ENCODE assay signal across 20 mouse cellular contexts in genomic region chr10:77396015-77396414, GRCm38 (mm10). TPM values are rescaled to one million over a fixed set of nuclear protein-coding genes. Genes with fewer than 3 reads are reported as not detected.
A peak's percentile ranks its signal among the peaks of the same experiment; 100 is the strongest.
DNase-seq lines count a peak whose midpoint lies in the region; TF ChIP-seq lines count a peak whose summit lies in the region.
"Had no signal": no experiment of that assay in that cellular context is flagged by ENCODE, and none has a peak within 500 bp of the region (broad histone marks: within the 10 kb centered on the region; RNA-seq: fewer than 3 reads in every experiment).

No protein-coding gene starts in this region.

- peaks cover 48% of the 10 kb centered on the region for H3K4me1 ChIP-seq in cerebellum, adult 2 months (ENCODE audit: control insufficient read depth, insufficient read depth, low read length)
- peaks cover 23% of the 10 kb centered on the region for H3K4me1 ChIP-seq in heart, adult 2 months (ENCODE audit: control insufficient read depth, insufficient read depth, low read length)

- no peak overlapping the region for H3K9ac ChIP-seq in heart, adult 2 months (ENCODE audit: low read depth, low read length)

- 88% methylated on average over 1 of the region's 1 CpGs for WGBS in cerebellum, adult 2 months
- 97% methylated on average over 1 of the region's 1 CpGs for WGBS in heart, adult 2 months

- no peak for TF ChIP-seq POLR2A in cerebellum, adult 2 months (IDR thresholded peaks at IDR 0.05; ENCODE audit: borderline replicate concordance, insufficient read depth, low read length)
- TF ChIP-seq POLR2A in heart, adult 2 months (IDR thresholded peaks at IDR 0.05; ENCODE audit: insufficient read depth, low read depth, low read length), result no peak

- peak overlapping the region; percentile 45; the same call in 1 of the 2 replicates for H3K27ac ChIP-seq in cerebellum, adult 2 months (ENCODE audit: insufficient read depth, low read length)
- H3K27ac ChIP-seq in gastrocnemius, adult 2 months, result peak overlapping the region; percentile 78; the same call in 1 of the 2 replicates
- peak overlapping the region; percentile 23; the same call in 1 of the 2 replicates for H3K27ac ChIP-seq in heart, adult 2 months

- H3K27me3 ChIP-seq in cerebellum, adult 2 months (ENCODE audit: control insufficient read depth, insufficient read depth, low read length), result no peaks in the 10 kb centered on the region
- H3K27me3 ChIP-seq in heart, adult 2 months (ENCODE audit: control insufficient read depth, insufficient read depth, low read length), result no peaks in the 10 kb centered on the region
- H3K27me3 ChIP-seq: CH12.LX, Patski had no signal

- 0 out of 2 replicates have a peak, but pooled peaks cover under 1% of the 10 kb centered on the region for H3K79me2 ChIP-seq in heart, adult 2 months (replicated peaks; ENCODE audit: control insufficient read depth, insufficient read depth, low read length)

- intact Hi-C loops in gastrocnemius, adult 2 months (cut with DNase I), result no loop called here
- intact Hi-C loops in heart, adult 2 months (cut with DNase I), result loop anchor here (5.0 kb wide), 1 partner anchor 39 kb away; no protein-coding TSS in a partner anchor

- no peak overlapping the region for H3K4me3 ChIP-seq in cerebellum, adult 2 months (replicated peaks; ENCODE audit: insufficient read depth, low read depth, low read length)
- no peak overlapping the region for H3K4me3 ChIP-seq in gastrocnemius, adult 2 months
- H3K4me3 ChIP-seq in heart, adult 2 months, result no peak overlapping the region

- peaks cover 7% of the 10 kb centered on the region for H3K36me3 ChIP-seq in heart, adult 2 months (ENCODE audit: control insufficient read depth, insufficient read depth, low read length)
- H3K36me3 ChIP-seq: G1E had no signal

- peak; percentile 54 for DNase-seq in adrenal gland, adult 2 months
- no peak for DNase-seq in adrenal gland, adult 8-10 months
- DNase-seq in cerebellum, adult 2 months, result no peak
- DNase-seq in cerebellum, postnatal 36 days, result no peak
- DNase-seq in gastrocnemius, adult 2 months, result no peak
- no peak for DNase-seq in gastrocnemius, postnatal 10 days
- DNase-seq in heart, adult 2 months, result no peak
- no peak for DNase-seq in heart, adult 18-20 months
- DNase-seq: adrenal gland, postnatal 10 days; adrenal gland, postnatal 14 days; adrenal gland, postnatal 25 days; adrenal gland, postnatal 36 days; B cell, adult 2 months; cerebellum, adult 11 months; cerebellum, adult 11-12 months; cerebellum, adult 18-20 months; cerebellum, adult 8-10 months had no signal

- TF ChIP-seq CTCF in cerebellum, adult 2 months (IDR thresholded peaks at IDR 0.05; ENCODE audit: borderline replicate concordance, insufficient read depth, low read depth, low read length), result no peak
- TF ChIP-seq CTCF in gastrocnemius, adult 2 months (IDR thresholded peaks at IDR 0.05), result no peak
- TF ChIP-seq CTCF in heart, adult 2 months (IDR thresholded peaks at IDR 0.05), result no peak

- TF ChIP-seq EP300 in heart, adult 2 months (IDR thresholded peaks at IDR 0.05; ENCODE audit: insufficient read depth, low read depth, low read length), result no peak

RNA-seq across cellular contexts. Expression of gene Adarb1, which starts 22.1 kb away (rescaled TPM):
- 10 to 100 TPM; 14.4 to 23.5 TPM for total RNA-seq in adrenal gland, adult 2 months (2021)
- polyA plus RNA-seq in adrenal gland, adult 2 months (2012; rRNA removed), result 11.3 and 13.5 TPM in 2 replicates
- total RNA-seq in adrenal gland, adult 8-10 months (2022), result 10 to 100 TPM; 17.2 to 74.1 (median 37.1) TPM
- 154 and 173 TPM in 2 replicates for polyA plus RNA-seq in cerebellum, adult 2 months (2012; rRNA removed)
- total RNA-seq in gastrocnemius, adult 2 months (2021), result 1 to 10 TPM; 6.6 to 8.9 TPM
- 1 to 10 TPM; 7.5 to 9.2 TPM for total RNA-seq in gastrocnemius, postnatal 10 days (2021)
- total RNA-seq in heart, adult 2 months (2021), result 10 to 100 TPM; 17.1 to 17.2 TPM
- 11.4 and 17.2 TPM in 2 replicates for polyA plus RNA-seq in heart, adult 2 months (2012; rRNA removed)
- total RNA-seq in heart, adult 18-20 months (2021), result 10 to 100 TPM; 12.2 to 12.7 TPM
- polyA plus RNA-seq: G1E had no signal

Comparison
In these comparisons a context has a peak if more than half of its experiments do, and no peak if none do; other contexts are left out.
1. H3K27ac ChIP-seq: peak in every context shown above with its lines; median percentile 78 in gastrocnemius, adult 2 months; 45 in cerebellum, adult 2 months; 23 in heart, adult 2 months.